Mouse (Mus musculus): ENCODE results near the gene Gm21488. TPM values are rescaled to one million over a fixed set of nuclear protein-coding genes. Genes with fewer than 3 reads are reported as not detected.
"Not testable (repeated sequence)": the region's sequence is repeated elsewhere in the genome, so short reads cannot be mapped to it uniquely, and the experiment has no call there.

Gene Gm21488
- not detected in 2 replicates for polyA plus RNA-seq (2012; rRNA removed)

DNA sequence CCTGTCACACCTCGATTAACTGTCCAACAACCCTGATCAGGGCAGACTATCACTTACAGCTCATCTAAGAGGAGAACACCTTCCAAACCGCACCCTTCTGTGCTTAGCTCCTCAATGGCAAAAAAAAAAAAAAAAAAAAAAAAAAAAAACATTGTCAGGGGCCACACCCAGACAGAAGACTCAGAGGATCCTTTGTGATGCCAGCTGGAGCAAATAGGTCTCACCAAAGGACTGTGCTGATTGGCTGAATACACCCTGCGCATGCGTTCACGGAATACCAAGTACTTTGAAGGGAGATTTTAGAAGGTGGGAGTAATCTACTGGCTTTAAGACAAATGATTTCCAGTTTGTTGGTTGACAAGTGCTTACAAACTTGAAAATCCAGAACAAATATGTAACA is at the start of gene Gm21488:
TSS of gene Gm21488 (minus strand) at position 101 of the 400 bp plus-strand sequence.
- H3K4me1 ChIP-seq (replicated peaks; ENCODE audit: control insufficient read depth, insufficient read depth, low read length); H3K27ac ChIP-seq (ENCODE audit: control insufficient read depth, insufficient read depth, low read length); H3K27me3 ChIP-seq (ENCODE audit: control insufficient read depth, insufficient read depth, low read length); H3K4me3 ChIP-seq (ENCODE audit: control insufficient read depth, insufficient read depth, low read length); DNase-seq; H3K36me3 ChIP-seq (ENCODE audit: control insufficient read depth, insufficient read depth, low read length): not testable (repeated sequence)
- no CpG with 5 or more reads among the region's 5 CpGs for WGBS
